Mouse (Mus musculus): ENCODE data around the gene Lrrc55. TPM values are rescaled to one million over a fixed set of nuclear protein-coding genes. Genes with fewer than 3 reads are reported as not detected.

The Lrrc55 gene
- polyA plus RNA-seq, 1 experiment from 2014 or later: 0.22 TPM

- Histone ChIP-seq H3K9me3 (replicated peaks) (no peaks in the 10 kb centered on the region), H3K36me3 (no peaks in the 10 kb centered on the region), H3K9ac (no peak overlapping the region), H3K4me1 (replicated peaks) (peaks cover 9% of the 10 kb centered on the region; the same call in 1 of the 2 replicates), H3K27me3 (replicated peaks) (no peaks in the 10 kb centered on the region), H3K4me3 (no peak overlapping the region), H3K4me2 (no peak overlapping the region), H3K27ac (ENCODE audit: poor library complexity, severe bottlenecking) (no peak overlapping the region)
- no peak for ATAC-seq (ENCODE audit: insufficient number of reproducible peaks, low FRiP score)
- WGBS: 85% methylated on average over 2 of the region's 2 CpGs
Observed at GRCm38 (mm10) chr2:85144908-85145307, 52.1 kb downstream of the Lrrc55 start.

- Histone ChIP-seq H3K9ac (no peak overlapping the region), H3K27ac (ENCODE audit: poor library complexity, severe bottlenecking) (no peak overlapping the region), H3K36me3 (no peaks in the 10 kb centered on the region), H3K27me3 (replicated peaks) (peaks cover 10% of the 10 kb centered on the region; the same call in 1 of the 2 replicates), H3K4me3 (no peak overlapping the region), H3K4me2 (no peak overlapping the region), H3K4me1 (replicated peaks) (peaks cover 20% of the 10 kb centered on the region), H3K9me3 (replicated peaks) (no peaks in the 10 kb centered on the region)
- no peak for ATAC-seq (ENCODE audit: insufficient number of reproducible peaks, low FRiP score)
Observed at GRCm38 (mm10) chr2:85140833-85141232, 56.2 kb downstream of the Lrrc55 start.

- 33% methylated on average over 7 of the region's 7 CpGs for WGBS
- H3K4me1 ChIP-seq (replicated peaks): peaks cover 20% of the 10 kb centered on the region
- H3K4me3 ChIP-seq: no peak overlapping the region
- H3K4me2 ChIP-seq: no peak overlapping the region
- H3K27me3 ChIP-seq (replicated peaks): peaks cover 10% of the 10 kb centered on the region; the same call in 1 of the 2 replicates
- H3K36me3 ChIP-seq: no peaks in the 10 kb centered on the region
- no peak overlapping the region for H3K27ac ChIP-seq (ENCODE audit: poor library complexity, severe bottlenecking)
- H3K9me3 ChIP-seq (replicated peaks): no peaks in the 10 kb centered on the region
- ATAC-seq (ENCODE audit: insufficient number of reproducible peaks, low FRiP score): no peak
- H3K9ac ChIP-seq: no peak overlapping the region
Observed at GRCm38 (mm10) chr2:85139846-85140245, 57.2 kb downstream of the Lrrc55 start.

GRCm38 (mm10) chr2:85139393-85139792 is 57.6 kb downstream of the Lrrc55 start:
- ATAC-seq (ENCODE audit: insufficient number of reproducible peaks, low FRiP score): peak; percentile 69
- Histone ChIP-seq H3K9me3 (replicated peaks) (no peaks in the 10 kb centered on the region), H3K9ac (no peak overlapping the region), H3K4me1 (replicated peaks) (peaks cover 20% of the 10 kb centered on the region), H3K4me3 (no peak overlapping the region), H3K27me3 (replicated peaks) (peaks cover 10% of the 10 kb centered on the region; the same call in 1 of the 2 replicates), H3K27ac (ENCODE audit: poor library complexity, severe bottlenecking) (0 out of 2 replicates have a peak overlapping the region, but pooled peaks have one; percentile 19), H3K36me3 (no peaks in the 10 kb centered on the region), H3K4me2 (no peak overlapping the region)
- WGBS: 32% methylated on average over 4 of the region's 4 CpGs

GRCm38 (mm10) chr2:85138143-85138542 is 58.9 kb downstream of the Lrrc55 start:
- WGBS: 35% methylated on average over 2 of the region's 2 CpGs
- Histone ChIP-seq H3K4me1 (replicated peaks) (peaks cover 20% of the 10 kb centered on the region), H3K9ac (no peak overlapping the region), H3K4me3 (no peak overlapping the region), H3K27ac (ENCODE audit: poor library complexity, severe bottlenecking) (no peak overlapping the region), H3K27me3 (replicated peaks) (peaks cover 10% of the 10 kb centered on the region; the same call in 1 of the 2 replicates), H3K4me2 (no peak overlapping the region), H3K36me3 (no peaks in the 10 kb centered on the region), H3K9me3 (replicated peaks) (no peaks in the 10 kb centered on the region)
- no peak for ATAC-seq (ENCODE audit: insufficient number of reproducible peaks, low FRiP score)

- H3K9me3 ChIP-seq (replicated peaks): no peaks in the 10 kb centered on the region
- peaks cover 10% of the 10 kb centered on the region; the same call in 1 of the 2 replicates for H3K27me3 ChIP-seq (replicated peaks)
- H3K4me3 ChIP-seq: no peak overlapping the region
- no peak overlapping the region for H3K27ac ChIP-seq (ENCODE audit: poor library complexity, severe bottlenecking)
- ATAC-seq (ENCODE audit: insufficient number of reproducible peaks, low FRiP score): no peak
- 35% methylated on average over 10 of the region's 10 CpGs for WGBS
- H3K4me1 ChIP-seq (replicated peaks): peaks cover 21% of the 10 kb centered on the region
- no peak overlapping the region for H3K9ac ChIP-seq
- H3K4me2 ChIP-seq: no peak overlapping the region
- H3K36me3 ChIP-seq: no peaks in the 10 kb centered on the region
Observed at GRCm38 (mm10) chr2:85137601-85138140, 59.3 kb downstream of the Lrrc55 start.

- no peaks in the 10 kb centered on the region for H3K9me3 ChIP-seq (replicated peaks)
- peaks cover 28% of the 10 kb centered on the region for H3K4me1 ChIP-seq (replicated peaks)
- no peak for ATAC-seq (ENCODE audit: insufficient number of reproducible peaks, low FRiP score)
- no peaks in the 10 kb centered on the region for H3K36me3 ChIP-seq
- no peak overlapping the region for H3K9ac ChIP-seq
- WGBS: 62% methylated on average over 21 of the region's 21 CpGs
- no peak overlapping the region for H3K4me3 ChIP-seq
- no peak overlapping the region for H3K4me2 ChIP-seq
- no peak overlapping the region for H3K27ac ChIP-seq (ENCODE audit: poor library complexity, severe bottlenecking)
- H3K27me3 ChIP-seq (replicated peaks): peaks cover 10% of the 10 kb centered on the region; the same call in 1 of the 2 replicates
Observed at GRCm38 (mm10) chr2:85136831-85137520, 60.0 kb downstream of the Lrrc55 start.

GRCm38 (mm10) chr2:85136089-85136488 is 60.9 kb downstream of the Lrrc55 start, which contains the start of gene Aplnr:
Gene Aplnr (plus strand): TSS chr2:85136225.
- no peak for ATAC-seq (ENCODE audit: insufficient number of reproducible peaks, low FRiP score)
- H3K36me3 ChIP-seq: no peaks in the 10 kb centered on the region
- H3K9me3 ChIP-seq (replicated peaks): no peaks in the 10 kb centered on the region
- peaks cover 37% of the 10 kb centered on the region for H3K4me1 ChIP-seq (replicated peaks)
- H3K27ac ChIP-seq (ENCODE audit: poor library complexity, severe bottlenecking): no peak within 1 kb of the TSS
- WGBS: 22% methylated on average over 4 of the region's 4 CpGs
- no peak within 1 kb of the TSS for H3K4me2 ChIP-seq
- H3K4me3 ChIP-seq: no peak within 1 kb of the TSS
- peaks cover 10% of the 10 kb centered on the region; the same call in 1 of the 2 replicates for H3K27me3 ChIP-seq (replicated peaks)
- no peak within 1 kb of the TSS for H3K9ac ChIP-seq

- ATAC-seq (ENCODE audit: insufficient number of reproducible peaks, low FRiP score): no peak
- Histone ChIP-seq H3K27ac (ENCODE audit: poor library complexity, severe bottlenecking) (no peak overlapping the region), H3K36me3 (no peaks in the 10 kb centered on the region)
Observed at GRCm38 (mm10) chr2:85135099-85135498, 61.9 kb downstream of the Lrrc55 start.

GRCm38 (mm10) chr2:85132204-85132603 is 64.8 kb downstream of the Lrrc55 start:
- 21% methylated on average over 2 of the region's 2 CpGs for WGBS
- H3K36me3 ChIP-seq: no peaks in the 10 kb centered on the region
- H3K9me3 ChIP-seq (replicated peaks): no peaks in the 10 kb centered on the region
- ATAC-seq (ENCODE audit: insufficient number of reproducible peaks, low FRiP score): no peak
- peak overlapping the region; percentile 8; the same call in 1 of the 2 replicates for H3K27ac ChIP-seq (ENCODE audit: poor library complexity, severe bottlenecking)
- no peak overlapping the region for H3K9ac ChIP-seq
- H3K4me2 ChIP-seq: no peak overlapping the region
- H3K4me3 ChIP-seq: no peak overlapping the region
- peaks cover 7% of the 10 kb centered on the region; the same call in 1 of the 2 replicates for H3K27me3 ChIP-seq (replicated peaks)
- peaks cover 26% of the 10 kb centered on the region for H3K4me1 ChIP-seq (replicated peaks)

More at GRCm38 (mm10) chr2:85135099-85135498, 61.9 kb downstream of the Lrrc55 start:
- H3K9ac ChIP-seq: no peak overlapping the region
- WGBS: 36% methylated on average over 1 of the region's 1 CpGs
- H3K4me2 ChIP-seq: no peak overlapping the region
- H3K4me1 ChIP-seq (replicated peaks): peaks cover 37% of the 10 kb centered on the region
- no peaks in the 10 kb centered on the region for H3K9me3 ChIP-seq (replicated peaks)
- H3K27me3 ChIP-seq (replicated peaks): peaks cover 10% of the 10 kb centered on the region; the same call in 1 of the 2 replicates
- H3K4me3 ChIP-seq: no peak overlapping the region

- H3K27ac ChIP-seq (ENCODE audit: poor library complexity, severe bottlenecking): peak overlapping the region; percentile 60; the same call in 1 of the 2 replicates
- H3K9me3 ChIP-seq (replicated peaks): no peaks in the 10 kb centered on the region
- peaks cover 26% of the 10 kb centered on the region for H3K4me1 ChIP-seq (replicated peaks)
- H3K4me3 ChIP-seq: no peak overlapping the region
- no peak overlapping the region for H3K4me2 ChIP-seq
- H3K9ac ChIP-seq: no peak overlapping the region
- no peaks in the 10 kb centered on the region for H3K36me3 ChIP-seq
- no peak for ATAC-seq (ENCODE audit: insufficient number of reproducible peaks, low FRiP score)
- peaks cover 2% of the 10 kb centered on the region; the same call in 1 of the 2 replicates for H3K27me3 ChIP-seq (replicated peaks)
- 20% methylated on average over 1 of the region's 1 CpGs for WGBS
Observed at GRCm38 (mm10) chr2:85131724-85132123, 65.3 kb downstream of the Lrrc55 start.
